Mouse (Mus musculus) heart, adult 10 weeks (tissue): ENCODE results near the gene Gm27029. TPM values are rescaled to one million over a fixed set of nuclear protein-coding genes. Genes with fewer than 3 reads are reported as not detected.

Experiments
- polyA plus RNA-seq: library from polyadenylated mRNA; stranded (reverse); fragments of 350-450 nt; fragmentation: Illumina TruSeq; extraction: RNeasy Lipid Tissue Mini Kit (QIAGEN cat#74804); gene quantifications from one replicate; pipeline ENCODE4 v1.2.3, GENCODE M21; 2014; ENCODE audit warnings: low read depth, low replicate concordance

The Gm27029 gene
- polyA plus RNA-seq: 2.9 TPM

GRCm38 (mm10) chr11:101424105-101424851 lies at the start of gene Gm27029:
Gene Gm27029, minus strand, starts transcription at chr11:101424796.

GRCm38 (mm10) chr11:101465869-101466551 lies 41.4 kb upstream of the Gm27029 start, which contains the start of gene Vat1:
Gene Vat1, minus strand, starts transcription at chr11:101466230.

GRCm38 (mm10) chr11:101464211-101465100 lies 39.9 kb upstream of the Gm27029 start, which contains the start of gene Rnd2:
Gene Rnd2, plus strand, starts transcription at chr11:101464999.

GRCm38 (mm10) chr11:101448274-101448746 lies 23.7 kb upstream of the Gm27029 start, which contains the start of gene Ifi35:
Gene Ifi35, plus strand, starts transcription at chr11:101448407.

GRCm38 (mm10) chr11:101442127-101442693 lies 17.6 kb upstream of the Gm27029 start, which contains the start of gene Rpl27:
Gene Rpl27, plus strand, starts transcription at chr11:101442298.

GRCm38 (mm10) chr11:101424925-101425813 lies 573 bp upstream of the Gm27029 start, which contains the start of the genes Rundc1 and Ptges3l:
Gene Rundc1, plus strand, starts transcription at chr11:101425085.
Gene Ptges3l, minus strand, starts transcription at chr11:101425333.

GRCm38 (mm10) chr11:101417101-101417855 lies 7.3 kb downstream of the Gm27029 start, which contains the start of gene Aarsd1:
Gene Aarsd1, minus strand, starts transcription at chr11:101417615.

GRCm38 (mm10) chr11:101367326-101367935 lies 57.2 kb downstream of the Gm27029 start, which contains the start of gene G6pc:
Gene G6pc, plus strand, starts transcription at chr11:101367561.

Other genes starting within 250 kb of the Gm27029 start
- not detected for gene Ccr10, start 249.4 kb downstream of the Gm27029 start, polyA plus RNA-seq
- gene Ezh1, start 198.3 kb downstream of the Gm27029 start, polyA plus RNA-seq: 30.8 TPM
- 49.3 TPM for gene Ramp2, start 178.8 kb downstream of the Gm27029 start, polyA plus RNA-seq
- gene Vps25, start 171.1 kb downstream of the Gm27029 start, polyA plus RNA-seq: 142 TPM
- gene Wnk4, start 164.2 kb downstream of the Gm27029 start, polyA plus RNA-seq: 13.8 TPM
- 0.58 TPM for gene Cntd1, start 145.8 kb downstream of the Gm27029 start, polyA plus RNA-seq
- 111 TPM for gene Coa3, start 145.7 kb downstream of the Gm27029 start, polyA plus RNA-seq
- gene Becn1, start 122.5 kb downstream of the Gm27029 start, polyA plus RNA-seq: 86.4 TPM
- gene Psme3, start 108.6 kb downstream of the Gm27029 start, polyA plus RNA-seq: 58.9 TPM
- 2.0 TPM for gene Aoc2, start 99.7 kb downstream of the Gm27029 start, polyA plus RNA-seq
- 10.5 TPM for gene Aoc3, start 94.2 kb downstream of the Gm27029 start, polyA plus RNA-seq
- gene G6pc, start 57.2 kb downstream of the Gm27029 start, polyA plus RNA-seq: 0.24 TPM
- gene Aarsd1, start 7.2 kb downstream of the Gm27029 start, polyA plus RNA-seq: 46.6 TPM
- 9.5 TPM for gene Rundc1, start 289 bp upstream of the Gm27029 start, polyA plus RNA-seq
- 71.9 TPM for gene Ptges3l, start 537 bp upstream of the Gm27029 start, polyA plus RNA-seq
- 319 TPM for gene Rpl27, start 17.5 kb upstream of the Gm27029 start, polyA plus RNA-seq
- gene Ifi35, start 23.6 kb upstream of the Gm27029 start, polyA plus RNA-seq: 28.4 TPM
- gene Rnd2, start 40.2 kb upstream of the Gm27029 start, polyA plus RNA-seq: 7.1 TPM
- 21.1 TPM for gene Vat1, start 41.4 kb upstream of the Gm27029 start, polyA plus RNA-seq
- not detected for gene Brca1, start 127.2 kb upstream of the Gm27029 start, polyA plus RNA-seq
- gene Nbr1, start 127.4 kb upstream of the Gm27029 start, polyA plus RNA-seq: 100.0 TPM
- gene Tmem106a, start 157.4 kb upstream of the Gm27029 start, polyA plus RNA-seq: 4.6 TPM
- gene Gm11634, start 174.5 kb upstream of the Gm27029 start, polyA plus RNA-seq: not detected
- 54.8 TPM for gene Rdm1, start 202.4 kb upstream of the Gm27029 start, polyA plus RNA-seq
- gene Arl4d, start 240.7 kb upstream of the Gm27029 start, polyA plus RNA-seq: 21.8 TPM